Mouse (Mus musculus) brain, embryonic 14.5 days (tissue): Measurements from ENCODE around the gene Ppp1r13b. TPM values are rescaled to one million over a fixed set of nuclear protein-coding genes. Genes with fewer than 3 reads are reported as not detected.
"Not testable (repeated sequence)": the region's sequence is repeated elsewhere in the genome, so short reads cannot be mapped to it uniquely, and the experiment has no call there.

Experiments
- DNase-seq: peaks from one replicate; pipeline ENCODE4 v3.0.0-alpha.2; 2011; ENCODE audit warnings: low read depth
- CTCF ChIP-seq: fragments of 200-500 bp; IDR thresholded peaks from 2 replicates; pipeline ENCODE4 v1.5.1; 2012; ENCODE audit warnings: inconsistent platforms, mild to moderate bottlenecking, moderate library complexity, borderline replicate concordance; ENCODE audit not compliant: insufficient read depth, insufficient read length; ENCODE audit errors: extremely low read depth
- POLR2A ChIP-seq: fragments of 200-500 bp; IDR thresholded peaks from 2 replicates; pipeline ENCODE4 v1.6.1; 2012; ENCODE audit warnings: mild to moderate bottlenecking, inconsistent platforms, borderline replicate concordance; ENCODE audit not compliant: poor library complexity, insufficient read depth, insufficient read length, severe bottlenecking; ENCODE audit errors: extremely low read depth
- polyA plus RNA-seq: library from polyadenylated mRNA; depleted of rRNA; stranded (reverse); fragments of >200 nt; gene quantifications from 2 replicates; pipeline ENCODE4 v1.2.3, GENCODE M21; 2012; rRNA removed

The Ppp1r13b gene
- polyA plus RNA-seq: 19.4 and 35.7 TPM in 2 replicates

DNA sequence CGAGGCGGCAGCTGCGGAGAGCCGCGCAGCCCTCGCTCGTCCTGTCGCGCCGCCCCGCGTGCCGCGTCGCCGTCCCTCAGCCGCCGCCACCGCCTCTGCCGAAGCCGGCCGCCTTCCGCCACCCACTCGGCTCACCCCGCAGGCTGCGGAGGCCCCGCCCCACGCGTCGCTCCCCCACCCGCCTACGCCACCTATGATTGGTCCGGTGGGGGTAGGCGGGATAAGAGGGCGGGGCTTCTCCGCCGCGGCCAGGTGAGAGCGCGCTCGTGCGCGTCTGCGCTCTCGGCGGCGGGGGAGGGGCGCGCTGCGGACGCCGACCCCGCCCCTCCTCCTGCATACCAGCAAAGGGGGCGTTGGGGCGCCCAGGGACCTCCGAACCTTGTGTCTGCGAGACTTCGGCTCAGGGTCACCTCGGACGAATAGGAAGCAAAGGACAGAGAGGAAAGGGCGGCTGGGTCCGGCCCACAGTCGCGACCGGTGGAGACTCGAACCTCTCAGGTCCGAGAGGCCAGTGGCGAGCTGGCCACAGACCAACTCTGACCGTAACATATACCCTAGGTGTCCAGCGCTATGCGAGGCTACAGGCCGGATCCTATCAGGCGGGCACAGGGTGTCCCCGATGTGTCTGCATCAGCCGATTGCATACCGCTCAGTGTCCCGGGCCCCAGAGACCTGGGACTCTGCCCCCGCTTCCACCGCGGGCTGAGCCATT lies at the start of gene Ppp1r13b:
Gene Ppp1r13b, minus strand, starts transcription at position 141 of the 712 bp plus-strand sequence.
- DNase-seq: peak; percentile 97
- peak; percentile 88 for TF ChIP-seq POLR2A
- no peak for TF ChIP-seq CTCF

DNA sequence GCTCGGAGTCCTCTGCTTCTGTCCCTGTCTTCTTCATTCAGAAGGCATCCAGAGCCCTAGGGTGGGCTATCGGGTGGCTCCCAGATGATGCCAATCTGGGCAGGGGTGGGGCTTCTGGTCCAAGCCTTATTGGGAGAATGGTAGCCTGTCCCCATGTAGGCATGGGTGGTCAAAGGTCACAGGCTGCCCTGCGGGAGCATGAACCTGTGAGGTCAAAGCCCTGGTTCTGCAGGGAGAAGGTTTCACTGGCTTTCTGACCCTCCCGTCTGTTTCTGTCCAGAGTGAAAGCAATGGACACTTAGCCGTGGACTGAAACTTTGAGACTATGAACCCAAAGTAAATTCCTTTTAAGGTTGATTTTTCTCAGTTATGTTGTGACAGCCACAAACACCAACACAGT lies 48.3 kb upstream of the Ppp1r13b start:
- TF ChIP-seq CTCF (no peak), POLR2A (no peak)
- no peak for DNase-seq

DNA sequence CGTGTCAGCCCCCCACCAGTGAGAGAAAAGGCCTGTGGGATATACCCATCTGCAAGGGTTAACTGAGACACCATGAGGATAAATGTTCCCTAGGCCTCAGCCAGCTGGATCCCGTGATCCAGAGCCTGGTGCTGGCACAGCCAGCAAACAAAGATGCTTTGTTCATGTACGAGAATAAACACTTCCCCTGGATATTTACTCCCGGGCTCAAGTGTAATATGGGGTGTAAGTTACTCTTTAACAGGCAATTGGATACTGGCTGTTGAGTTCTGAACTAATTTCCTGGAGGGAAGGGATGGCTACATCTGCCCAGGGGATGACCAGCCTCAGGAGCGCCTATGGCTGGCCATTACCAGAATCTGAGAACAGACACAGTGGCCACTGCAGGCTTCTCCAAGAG lies 43.8 kb upstream of the Ppp1r13b start:
- TF ChIP-seq CTCF (no peak), POLR2A (no peak)
- peak; percentile 22 for DNase-seq

DNA sequence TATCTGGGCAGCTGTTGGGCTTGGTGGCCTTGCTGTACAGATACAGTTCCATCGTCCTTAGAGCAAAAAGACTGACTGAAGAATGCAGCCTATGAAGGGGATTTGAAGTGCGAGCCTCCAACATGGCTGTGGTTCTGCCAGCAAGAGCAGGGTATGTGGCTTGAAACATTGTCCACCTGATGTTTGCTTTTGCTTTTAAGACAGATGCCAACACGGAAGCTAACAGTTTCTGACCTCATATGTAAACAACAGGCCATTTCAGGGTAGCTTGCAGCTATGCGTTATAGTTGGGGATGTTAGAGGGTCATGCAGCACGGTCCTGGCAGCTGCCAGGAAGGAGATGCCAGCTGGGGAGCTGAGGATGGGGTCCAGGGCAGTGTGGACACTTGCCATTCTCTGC lies 42.6 kb upstream of the Ppp1r13b start:
- TF ChIP-seq CTCF (no peak), POLR2A (no peak)
- DNase-seq: no peak

DNA sequence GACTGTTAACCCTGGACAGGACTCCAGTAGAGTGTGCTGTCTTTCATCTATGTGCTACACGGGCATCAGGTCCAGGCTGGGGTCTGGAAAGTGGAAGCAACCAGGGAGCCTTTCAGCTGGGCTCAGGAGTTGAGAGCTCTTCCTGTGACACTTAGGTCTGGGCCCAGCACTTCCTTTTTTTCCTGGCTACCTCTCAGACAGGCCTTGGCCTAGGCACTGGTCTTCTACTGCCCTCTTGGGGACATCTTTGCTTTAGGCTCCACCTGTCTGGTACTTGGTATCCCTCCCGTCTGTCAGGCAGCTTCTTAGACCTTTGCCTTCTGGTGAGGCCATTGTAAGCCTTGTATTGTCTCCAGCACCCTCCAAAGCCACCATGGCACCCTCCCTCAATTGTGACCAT lies 38.8 kb upstream of the Ppp1r13b start:
- peak; percentile 43 for DNase-seq
- TF ChIP-seq CTCF (peak; percentile 56; the same call in 1 of the 2 replicates), POLR2A (no peak)

DNA sequence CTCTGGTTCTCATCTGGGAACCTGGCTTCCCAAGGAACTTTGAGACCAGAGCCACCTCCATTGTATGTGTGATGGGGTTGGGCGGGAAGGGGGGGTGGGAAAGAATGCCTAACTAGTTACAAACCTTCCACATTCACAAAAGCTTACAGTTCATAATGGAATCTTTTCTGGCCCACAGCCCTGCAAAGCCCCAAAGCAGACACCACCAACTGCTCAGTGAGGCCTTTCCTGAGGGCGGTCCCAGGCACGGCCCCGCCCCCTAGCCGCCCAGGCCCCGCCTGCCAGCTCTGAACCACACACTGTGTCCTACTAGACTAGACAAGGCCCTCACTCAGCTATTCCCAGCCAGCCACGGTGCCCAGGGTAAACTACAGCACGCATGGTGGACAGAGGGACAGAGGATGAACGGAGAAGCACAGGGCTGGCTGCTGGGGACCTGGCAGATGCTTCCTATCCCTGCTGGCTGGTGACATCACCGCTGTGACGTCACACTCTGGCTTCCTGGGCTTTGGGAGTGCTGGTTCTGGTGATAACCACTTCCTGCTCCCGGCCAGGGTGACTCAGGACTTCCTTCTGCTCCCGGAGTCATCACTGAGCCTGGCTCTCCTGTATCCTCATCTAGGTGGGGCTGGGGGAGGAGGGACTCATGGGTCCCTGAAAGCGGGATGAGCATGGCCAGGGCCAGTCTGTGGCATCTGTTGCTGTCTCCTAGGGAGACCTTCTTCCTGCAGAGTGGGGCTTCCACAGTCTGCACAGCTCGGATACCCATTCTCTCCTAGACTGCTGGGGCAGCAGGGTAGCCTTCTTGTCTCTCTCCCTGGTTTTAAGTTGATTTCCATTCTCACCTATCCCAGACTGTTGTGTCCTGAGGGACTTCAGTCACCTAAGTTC lies 38.1 kb upstream of the Ppp1r13b start:
- peak; percentile 17 for DNase-seq

DNA sequence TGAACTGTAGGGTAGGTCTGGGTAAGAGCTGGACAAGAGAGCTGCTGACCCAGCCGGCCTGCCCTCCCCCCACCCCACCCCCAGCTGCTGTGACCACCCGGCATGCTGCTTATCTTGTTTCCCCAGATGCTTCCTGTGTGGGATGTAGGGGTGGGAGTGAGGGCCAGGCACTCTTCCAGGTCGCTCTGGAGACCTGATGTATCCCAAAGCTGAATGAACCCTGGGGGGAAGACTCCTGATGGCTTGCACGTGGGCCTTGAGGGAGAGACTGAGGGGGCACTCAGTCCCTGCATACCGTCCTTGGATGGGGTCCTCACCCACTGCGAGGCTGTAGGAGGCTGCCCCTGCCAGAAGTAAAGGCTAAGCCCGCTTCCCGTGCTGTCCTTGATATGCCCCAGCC lies 37.2 kb upstream of the Ppp1r13b start:
- TF ChIP-seq CTCF (no peak), POLR2A (no peak)

DNA sequence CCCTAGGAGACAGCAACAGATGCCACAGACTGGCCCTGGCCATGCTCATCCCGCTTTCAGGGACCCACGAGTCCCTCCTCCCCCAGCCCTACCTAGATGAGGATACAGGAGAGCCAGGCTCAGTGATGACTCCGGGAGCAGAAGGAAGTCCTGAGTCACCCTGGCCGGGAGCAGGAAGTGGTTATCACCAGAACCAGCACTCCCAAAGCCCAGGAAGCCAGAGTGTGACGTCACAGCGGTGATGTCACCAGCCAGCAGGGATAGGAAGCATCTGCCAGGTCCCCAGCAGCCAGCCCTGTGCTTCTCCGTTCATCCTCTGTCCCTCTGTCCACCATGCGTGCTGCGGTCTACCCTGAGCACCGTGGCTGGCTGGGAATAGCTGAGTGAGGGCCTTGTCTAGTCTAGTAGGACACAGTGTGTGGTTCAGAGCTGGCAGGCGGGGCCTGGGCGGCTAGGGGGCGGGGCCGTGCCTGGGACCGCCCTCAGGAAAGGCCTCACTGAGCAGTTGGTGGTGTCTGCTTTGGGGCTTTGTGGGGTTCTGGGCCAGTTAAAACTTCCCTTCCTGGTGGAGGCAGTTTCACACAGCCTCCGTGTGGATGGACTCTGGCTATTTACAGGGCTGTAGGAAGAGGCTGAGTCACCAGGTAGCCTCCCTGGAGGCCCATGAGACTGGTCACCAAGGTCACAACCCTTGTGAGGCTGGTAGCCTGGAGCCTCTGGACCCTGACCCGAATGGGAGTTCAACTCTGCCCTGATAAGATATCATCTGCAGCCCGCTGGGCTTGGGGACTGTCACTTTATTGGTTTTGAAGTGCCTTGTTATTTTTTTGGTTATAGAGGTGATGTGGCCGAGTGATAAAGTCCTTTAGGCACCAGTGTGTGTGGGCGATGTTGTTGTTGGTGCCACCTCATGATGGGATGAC lies 36.4 kb upstream of the Ppp1r13b start:
- not testable (repeated sequence) for DNase-seq

More for the DNA sequence above, 37.2 kb upstream of the Ppp1r13b start:
- DNase-seq: no peak

DNA sequence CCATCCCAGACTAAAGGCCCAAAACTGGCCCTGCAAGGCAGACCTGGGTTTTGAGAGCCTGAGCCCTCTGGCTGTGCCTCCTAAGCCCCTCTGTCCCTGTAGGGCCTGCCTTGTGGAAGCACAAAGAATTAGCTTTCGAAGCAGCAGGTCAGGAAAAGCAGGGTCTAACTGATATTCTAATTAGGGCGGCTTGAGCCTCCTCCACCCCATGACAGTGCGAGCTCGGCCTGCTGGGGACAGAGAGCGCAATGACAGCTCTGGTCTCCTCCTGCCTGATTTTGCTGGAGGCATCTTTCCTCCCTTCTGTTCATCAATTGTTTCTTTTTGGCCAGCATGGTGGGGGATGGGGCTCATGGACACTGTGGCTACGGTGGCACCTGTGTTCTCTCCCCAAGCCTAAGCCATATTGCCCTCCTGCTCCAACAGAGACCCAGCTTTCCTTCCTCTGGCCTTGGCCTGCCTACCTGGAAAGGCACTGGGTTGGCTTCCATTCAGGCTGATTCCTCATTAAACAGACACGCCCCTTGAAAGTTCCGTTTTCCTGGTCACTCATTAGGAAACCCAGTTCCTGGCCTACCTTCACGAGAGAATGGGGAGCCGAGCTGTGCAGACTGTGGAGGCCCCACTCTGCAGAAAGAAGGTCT lies 35.6 kb upstream of the Ppp1r13b start:
- no peak for TF ChIP-seq POLR2A
- no peak for TF ChIP-seq CTCF
- no peak for DNase-seq

DNA sequence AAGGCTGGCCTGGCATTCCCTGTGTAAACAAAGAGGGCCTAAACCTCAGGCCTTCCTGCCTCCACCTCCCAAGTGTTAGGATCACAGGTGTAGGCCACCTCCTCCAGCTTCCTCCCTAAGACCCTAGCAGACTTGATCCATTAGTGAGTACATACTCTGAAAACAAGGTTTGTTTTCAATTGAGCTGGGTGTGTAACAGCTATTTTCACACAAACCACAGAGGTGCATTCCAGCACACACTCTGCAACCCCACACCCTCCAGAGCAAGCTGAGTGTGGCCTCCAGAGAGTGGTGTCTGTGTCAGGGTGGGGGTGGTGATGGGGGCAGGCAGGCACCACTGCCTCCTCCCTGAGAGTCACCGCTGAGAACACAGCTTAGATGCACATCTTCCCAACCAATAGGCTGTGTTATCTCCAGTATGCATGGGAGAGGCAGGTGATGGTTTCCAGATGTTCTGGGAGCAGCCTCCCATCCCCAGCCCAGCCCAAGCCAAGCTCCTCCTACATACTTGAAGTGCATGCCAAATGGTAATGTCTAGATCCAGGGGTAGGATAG lies 30.8 kb upstream of the Ppp1r13b start:
- no peak for TF ChIP-seq POLR2A
- no peak for TF ChIP-seq CTCF
- no peak for DNase-seq
